Mouse (Mus musculus) midbrain, embryonic 16.5 days (tissue): ENCODE data around the gene Rabepk. TPM values are rescaled to one million over a fixed set of nuclear protein-coding genes. Genes with fewer than 3 reads are reported as not detected.

ENCODE experiments used
- ATAC-seq: fragments of 200-750 bp; cut with Nextera tagmentation; 2 replicates; pipeline ENCODE4 v1.8.0; 2017; ENCODE audit warnings: moderate TSS enrichment
- H3K27ac ChIP-seq: fragments of 300-500 bp; sonication (generic); 2 replicates; pipeline ENCODE4 v1.5.1; 2014; ENCODE audit warnings: mild to moderate bottlenecking, low read length, mixed read lengths
- H3K27me3 ChIP-seq: fragments of 300-500 bp; sonication (generic); 2 replicates; pipeline ENCODE4 v1.6.1; 2014; ENCODE audit warnings: low read depth, low read length, mixed read lengths; ENCODE audit not compliant: control insufficient read depth, insufficient read depth
- H3K36me3 ChIP-seq: fragments of 300-500 bp; sonication (generic); 2 replicates; pipeline ENCODE4 v1.6.1; 2014; ENCODE audit warnings: mild to moderate bottlenecking, low read length, moderate library complexity, mixed read lengths; ENCODE audit not compliant: control insufficient read depth, insufficient read depth
- H3K4me1 ChIP-seq: fragments of 300-500 bp; sonication (generic); 2 replicates; pipeline ENCODE4 v1.6.1; 2014; ENCODE audit warnings: mild to moderate bottlenecking, low read length, mixed read lengths; ENCODE audit not compliant: control insufficient read depth, insufficient read depth
- H3K4me2 ChIP-seq: fragments of 300-500 bp; sonication (generic); 2 replicates; pipeline ENCODE4 v1.6.1; 2014; ENCODE audit warnings: mild to moderate bottlenecking, low read length, mixed read lengths
- H3K4me3 ChIP-seq: fragments of 300-500 bp; sonication (generic); 2 replicates; pipeline ENCODE4 v1.5.1; 2014; ENCODE audit warnings: low read depth, mild to moderate bottlenecking, low read length, moderate library complexity, mixed read lengths
- H3K9ac ChIP-seq: fragments of 300-500 bp; sonication (generic); 2 replicates; pipeline ENCODE4 v1.6.1; 2014; ENCODE audit warnings: low read depth, low read length, mixed read lengths
- H3K9me3 ChIP-seq: fragments of 300-500 bp; sonication (generic); replicated peaks from 2 replicates; pipeline ENCODE4 v1.6.1; 2014; ENCODE audit warnings: mild to moderate bottlenecking, low read length, mixed read lengths; ENCODE audit not compliant: control insufficient read depth, poor library complexity, severe bottlenecking
- WGBS: fragments of 180-500 bp; shearing (Covaris S2); extraction: QIAGEN DNeasy Blood & Tissue Kit; methylation state at CpG from one replicate; pipeline ENCODE4 v1.1.7; 2014; 5-methylcytosine and 5-hydroxymethylcytosine counted together
- polyA plus RNA-seq: library from polyadenylated mRNA; unstranded; fragments of >200 nt; fragmentation: Nextera tagmentation; extraction: Ambion mirVana; gene quantifications from 2 replicates; pipeline ENCODE4 v1.2.1, GENCODE M21; 2015

Rabepk gene
- polyA plus RNA-seq, 1 experiment from 2014 or later = 27.4 TPM

DNA sequence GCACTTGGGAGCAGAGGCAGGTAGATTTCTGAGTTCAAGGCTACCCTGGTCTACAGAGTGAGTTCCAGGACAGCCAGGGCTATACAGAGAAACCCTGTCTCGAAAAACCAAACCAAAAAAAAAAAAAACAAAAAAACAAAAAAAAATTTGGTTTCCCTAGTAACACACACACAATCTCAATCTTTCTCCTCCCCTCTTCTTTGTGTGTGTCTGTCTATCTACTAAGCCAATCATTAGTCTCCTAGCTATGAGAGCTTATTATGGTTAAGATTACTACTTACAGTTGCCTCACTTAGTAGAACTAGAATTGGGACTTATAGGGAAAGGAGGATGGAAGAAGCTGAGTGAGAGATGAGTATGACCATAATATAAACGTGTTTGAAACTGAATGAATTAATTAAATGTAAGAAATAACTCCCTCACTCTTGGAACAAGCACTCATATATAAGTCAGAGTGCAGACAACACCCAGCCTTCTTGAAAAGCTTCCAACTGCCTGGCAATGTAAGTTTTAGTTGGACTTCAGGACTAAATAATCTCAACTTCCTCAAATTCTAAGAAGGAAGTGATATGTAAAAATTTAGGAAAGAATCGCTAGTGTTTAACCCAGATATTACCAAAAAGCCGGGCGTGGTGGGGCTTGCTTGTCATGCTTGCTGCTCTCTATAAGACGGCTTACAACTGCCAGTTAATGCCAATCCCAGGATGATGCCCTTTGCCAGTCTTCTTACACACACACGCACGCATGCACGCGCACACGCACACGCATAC lies 58.1 kb downstream of the Rabepk start:
- 95% methylated on average over 12 of the region's 12 CpGs for WGBS
- Histone ChIP-seq H3K4me2 (no peak overlapping the region), H3K27me3 (no peaks in the 10 kb centered on the region), H3K36me3 (peaks cover 2% of the 10 kb centered on the region; the same call in 1 of the 2 replicates), H3K9me3 (no peaks in the 10 kb centered on the region), H3K27ac (no peak overlapping the region), H3K4me3 (no peak overlapping the region), H3K9ac (no peak overlapping the region), H3K4me1 (no peaks in the 10 kb centered on the region; the same call in 1 of the 2 replicates)
- no peak for ATAC-seq

DNA sequence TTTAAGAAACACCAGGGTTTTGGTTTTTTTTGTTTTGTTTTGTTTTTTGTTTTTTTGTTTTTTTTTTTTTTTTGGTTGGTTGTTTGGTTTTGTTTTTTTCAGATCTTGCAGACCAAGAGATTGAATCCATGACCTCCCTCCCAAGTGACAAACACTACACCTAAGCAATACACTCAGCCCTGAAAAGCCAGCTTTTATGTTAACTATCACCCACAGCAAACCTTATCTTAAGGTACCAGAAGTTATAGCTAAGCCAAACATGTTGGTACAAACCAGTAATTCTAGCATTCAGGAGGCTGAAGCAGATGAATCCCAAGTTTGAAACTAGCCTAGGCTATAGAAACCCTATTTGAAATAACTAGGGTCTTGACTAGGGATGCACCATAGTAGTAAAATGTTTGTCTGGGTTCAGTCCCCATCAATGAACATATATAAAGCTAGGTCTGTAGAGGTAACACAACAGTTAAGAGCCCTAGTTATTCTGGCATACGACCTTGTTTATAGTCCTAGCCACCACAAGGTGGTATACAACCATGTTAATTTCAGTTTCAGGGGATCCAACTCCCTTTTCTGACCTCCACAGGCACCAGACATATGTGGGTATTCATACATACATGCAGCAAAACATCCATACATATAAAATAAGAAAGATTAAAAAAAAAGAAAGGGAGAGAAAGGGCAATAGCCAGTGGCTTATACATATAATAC lies 59.9 kb downstream of the Rabepk start:
- Histone ChIP-seq H3K4me3 (no peak overlapping the region), H3K4me1 (no peaks in the 10 kb centered on the region; the same call in 1 of the 2 replicates), H3K9ac (no peak overlapping the region), H3K9me3 (no peaks in the 10 kb centered on the region), H3K4me2 (no peak overlapping the region), H3K36me3 (peaks cover 2% of the 10 kb centered on the region; the same call in 1 of the 2 replicates), H3K27me3 (no peaks in the 10 kb centered on the region), H3K27ac (no peak overlapping the region)
- no peak for ATAC-seq
- WGBS = 82% methylated on average over 1 of the region's 1 CpGs

DNA sequence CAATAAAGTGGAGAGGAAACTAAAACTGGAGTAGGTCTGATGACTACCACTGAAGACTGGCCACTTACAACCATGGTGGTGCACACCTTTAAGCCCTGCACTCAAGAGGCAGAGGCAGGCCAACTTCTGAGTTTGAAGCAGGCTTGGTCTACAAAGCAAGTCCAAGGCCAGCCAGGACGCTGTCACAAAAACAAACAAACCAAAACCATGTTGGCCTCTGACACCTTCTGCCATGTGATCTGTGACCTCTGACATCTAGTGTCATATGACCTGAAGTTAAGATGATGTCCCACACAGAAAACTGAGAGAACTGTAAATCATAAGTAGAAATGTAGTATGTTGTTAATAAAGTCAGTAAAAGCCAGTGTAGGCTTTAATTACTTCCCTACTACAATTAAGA lies 61.8 kb downstream of the Rabepk start:
- Histone ChIP-seq H3K36me3 (peaks cover 2% of the 10 kb centered on the region; the same call in 1 of the 2 replicates), H3K27me3 (no peaks in the 10 kb centered on the region), H3K4me3 (no peak overlapping the region), H3K4me2 (no peak overlapping the region), H3K9me3 (no peaks in the 10 kb centered on the region), H3K27ac (no peak overlapping the region), H3K9ac (no peak overlapping the region), H3K4me1 (no peaks in the 10 kb centered on the region; the same call in 1 of the 2 replicates)
- ATAC-seq = no peak
- 83% methylated on average over 1 of the region's 1 CpGs for WGBS

DNA sequence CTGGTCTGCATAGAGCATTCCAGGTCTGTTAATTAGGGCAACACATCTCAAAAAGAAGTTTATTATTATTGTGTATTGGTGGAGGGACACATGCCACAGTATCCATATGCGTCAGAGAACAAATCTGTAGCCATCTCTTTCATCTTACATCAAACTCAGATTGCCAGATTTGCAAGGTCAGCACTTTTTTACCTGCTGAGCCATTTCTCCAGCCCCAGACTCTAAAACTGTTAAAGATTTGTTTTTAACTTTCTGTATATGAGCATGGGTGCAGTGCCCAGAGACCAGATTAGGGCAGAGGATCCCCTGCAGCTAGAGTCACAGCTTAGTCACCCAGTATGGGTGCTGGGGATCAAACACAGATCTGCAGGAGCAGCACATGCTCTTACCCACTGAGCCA lies 63.1 kb downstream of the Rabepk start:
- H3K4me2 ChIP-seq = no peak overlapping the region
- no peaks in the 10 kb centered on the region for H3K4me1 ChIP-seq
- 80% methylated on average over 1 of the region's 1 CpGs for WGBS
- H3K4me3 ChIP-seq = no peak overlapping the region
- no peaks in the 10 kb centered on the region for H3K27me3 ChIP-seq
- no peak overlapping the region for H3K27ac ChIP-seq
- ATAC-seq = no peak
- H3K9me3 ChIP-seq = no peaks in the 10 kb centered on the region
- no peaks in the 10 kb centered on the region for H3K36me3 ChIP-seq
- H3K9ac ChIP-seq = no peak overlapping the region

Other genes with a start within 250 kb of the Rabepk start
- 107 and 113 TPM in 2 replicates for gene Gapvd1, start 44.7 kb downstream of the Rabepk start, polyA plus RNA-seq
- 420 and 450 TPM in 2 replicates for gene Hspa5, start 27.9 kb downstream of the Rabepk start, polyA plus RNA-seq
- 102 and 106 TPM in 2 replicates for gene Fbxw2, start 26.4 kb upstream of the Rabepk start, polyA plus RNA-seq
- gene Gm34653, start 33.1 kb upstream of the Rabepk start, polyA plus RNA-seq = not detected in 2 replicates
- gene Cutal, start 74.5 kb upstream of the Rabepk start, polyA plus RNA-seq = 0.26 and 0.28 TPM in 2 replicates
- gene Psmd5, start 75.1 kb upstream of the Rabepk start, polyA plus RNA-seq = 98.8 and 110 TPM in 2 replicates
- 1.4 and 2.0 TPM in 2 replicates for gene Phf19, start 114.1 kb upstream of the Rabepk start, polyA plus RNA-seq
- 2.8 and 4.9 TPM in 2 replicates for gene Traf1, start 161.9 kb upstream of the Rabepk start, polyA plus RNA-seq